Mouse (Mus musculus) embryonic fibroblast, embryonic 13.5 days (primary cell): ENCODE measurements around the gene Cdkl3. TPM values are rescaled to one million over a fixed set of nuclear protein-coding genes. Genes with fewer than 3 reads are reported as not detected.

Experiments
- H3K27ac ChIP-seq: 2 replicates; pipeline ENCODE4 v1.5.1; 2012; ENCODE audit warnings: low read length, control low read depth, inconsistent platforms; ENCODE audit not compliant: insufficient read depth
- H3K4me1 ChIP-seq: 2 replicates; pipeline ENCODE4 v1.6.1; 2011; ENCODE audit warnings: low read length; ENCODE audit not compliant: control insufficient read depth, insufficient read depth
- H3K4me3 ChIP-seq: 2 replicates; pipeline ENCODE4 v1.5.1; 2011; ENCODE audit warnings: mild to moderate bottlenecking, control low read depth, low read length; ENCODE audit not compliant: insufficient read depth
- CTCF ChIP-seq: IDR thresholded peaks from 2 replicates; pipeline ENCODE4 v1.5.1; 2011; ENCODE audit warnings: mild to moderate bottlenecking, control low read depth, low read length, moderate library complexity, borderline replicate concordance; ENCODE audit not compliant: insufficient read depth
- POLR2A ChIP-seq: IDR thresholded peaks from 2 replicates; pipeline ENCODE4 v1.6.1; 2011; ENCODE audit warnings: low read depth, mild to moderate bottlenecking, control low read depth, low read length, moderate library complexity
- polyA plus RNA-seq: library from polyadenylated mRNA; stranded (reverse); fragments of >200 nt; gene quantifications from 2 replicates; pipeline ENCODE4 v1.2.4, GENCODE M21; 2011; ENCODE audit warnings: low read depth; ENCODE audit not compliant: missing spikeins, insufficient read length

The Cdkl3 gene
- polyA plus RNA-seq, 1 experiment: 11.7 TPM

DNA sequence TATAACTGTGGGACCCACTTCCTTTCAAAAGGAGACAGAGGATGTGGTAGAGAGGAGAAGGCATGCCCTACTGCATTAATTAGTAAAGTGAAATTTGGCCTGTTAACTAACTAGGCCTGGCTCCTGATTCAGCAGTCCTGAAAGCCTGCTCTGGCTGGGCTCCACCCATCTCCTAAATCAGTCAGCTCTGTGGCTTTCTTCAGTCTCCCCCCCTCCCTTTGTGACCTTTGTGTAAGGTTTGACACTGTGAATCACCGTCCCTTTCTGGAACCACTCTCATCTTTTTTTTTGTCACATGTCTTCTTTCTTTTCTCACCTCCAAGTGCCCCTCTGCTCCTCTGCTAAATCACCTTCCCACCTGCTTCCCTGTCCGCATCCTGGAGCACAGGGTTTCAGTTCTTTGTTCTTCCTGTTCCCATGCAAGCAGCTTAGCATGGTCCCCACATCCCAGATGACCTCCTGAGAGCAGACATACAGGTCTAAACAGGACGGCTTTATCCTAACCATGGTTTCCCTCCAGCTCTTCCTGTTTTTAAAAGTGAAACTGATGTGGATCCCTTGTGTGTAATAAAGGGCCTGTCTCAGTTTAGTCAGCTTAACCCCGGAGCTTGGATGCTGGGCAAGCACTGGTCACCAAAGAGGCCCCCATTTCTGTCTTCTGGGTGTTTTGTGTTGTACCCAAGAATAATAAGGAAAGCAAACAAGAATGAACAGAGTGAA lies 42.6 kb downstream of the Cdkl3 start:
- Histone ChIP-seq H3K4me1 (0 out of 2 replicates have a peak, but pooled peaks cover 5% of the 10 kb centered on the region), H3K27ac (no peak overlapping the region), H3K4me3 (no peak overlapping the region)
- no peak for TF ChIP-seq CTCF
- no peak for TF ChIP-seq POLR2A

DNA sequence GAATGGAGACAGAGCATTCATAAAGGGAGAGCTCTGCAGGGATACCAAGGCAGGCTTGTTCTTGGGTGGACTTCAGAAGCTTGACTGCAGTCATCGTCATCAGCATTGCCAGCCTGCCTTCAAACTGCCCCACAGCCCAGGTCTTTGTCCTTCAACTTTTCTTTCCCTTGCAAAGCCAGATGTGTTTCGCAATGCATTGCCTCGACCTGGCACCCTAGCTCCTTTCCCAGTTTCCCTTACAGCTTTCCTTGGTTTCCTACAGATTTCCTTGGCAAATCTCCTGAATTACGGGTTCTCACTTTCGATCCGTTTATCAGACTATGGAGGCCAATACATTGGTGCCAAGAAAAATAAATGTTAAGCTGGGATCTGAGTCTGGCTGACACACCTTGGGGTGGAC lies 49.4 kb downstream of the Cdkl3 start:
- Histone ChIP-seq H3K27ac (no peak overlapping the region), H3K4me1 (no peaks in the 10 kb centered on the region), H3K4me3 (no peak overlapping the region)
- TF ChIP-seq POLR2A (no peak), CTCF (no peak)

DNA sequence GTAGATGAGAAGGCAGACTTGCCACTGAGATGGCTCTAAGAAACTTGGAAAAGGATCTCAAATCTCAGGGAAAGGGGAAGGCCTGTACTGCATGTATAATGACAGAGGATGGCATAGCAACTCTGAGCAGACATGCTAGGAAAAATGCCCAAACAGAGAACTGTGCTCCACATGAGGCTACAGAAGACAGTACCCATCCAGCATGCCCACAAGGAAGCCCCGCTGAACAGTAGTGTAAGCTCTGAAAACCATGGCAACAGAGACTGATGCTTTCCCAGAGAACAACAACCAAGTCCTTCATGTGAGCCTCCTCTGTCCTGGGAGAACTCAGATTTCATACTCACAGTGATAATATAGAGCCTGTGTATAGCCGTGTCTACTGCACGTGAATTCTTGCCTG lies 50.7 kb downstream of the Cdkl3 start:
- TF ChIP-seq POLR2A (no peak), CTCF (no peak)
- no peaks in the 10 kb centered on the region for H3K4me1 ChIP-seq
- no peak overlapping the region for H3K27ac ChIP-seq
- no peak overlapping the region for H3K4me3 ChIP-seq

DNA sequence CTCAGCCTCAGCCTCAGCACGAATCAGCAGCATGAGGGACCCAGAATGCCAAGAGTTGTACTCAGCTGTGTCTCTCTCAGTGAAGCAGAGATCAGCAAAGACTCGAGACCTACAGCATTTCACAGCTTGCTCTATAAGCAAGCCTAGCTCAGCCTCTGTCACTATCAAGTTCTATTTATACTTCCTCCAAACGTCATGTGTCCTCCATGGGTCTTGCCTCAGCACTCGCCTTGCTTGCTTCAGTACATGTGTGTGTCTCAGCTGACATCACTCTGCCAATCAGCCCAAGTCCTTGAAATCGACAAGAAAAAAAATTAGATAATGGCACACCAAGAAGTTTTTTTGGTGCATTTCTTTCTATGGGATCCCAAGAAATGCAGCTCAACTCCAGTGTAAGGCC lies 52.2 kb downstream of the Cdkl3 start:
- Histone ChIP-seq H3K27ac (no peak overlapping the region), H3K4me3 (no peak overlapping the region), H3K4me1 (no peaks in the 10 kb centered on the region)
- TF ChIP-seq CTCF: no peak
- TF ChIP-seq POLR2A: no peak

DNA sequence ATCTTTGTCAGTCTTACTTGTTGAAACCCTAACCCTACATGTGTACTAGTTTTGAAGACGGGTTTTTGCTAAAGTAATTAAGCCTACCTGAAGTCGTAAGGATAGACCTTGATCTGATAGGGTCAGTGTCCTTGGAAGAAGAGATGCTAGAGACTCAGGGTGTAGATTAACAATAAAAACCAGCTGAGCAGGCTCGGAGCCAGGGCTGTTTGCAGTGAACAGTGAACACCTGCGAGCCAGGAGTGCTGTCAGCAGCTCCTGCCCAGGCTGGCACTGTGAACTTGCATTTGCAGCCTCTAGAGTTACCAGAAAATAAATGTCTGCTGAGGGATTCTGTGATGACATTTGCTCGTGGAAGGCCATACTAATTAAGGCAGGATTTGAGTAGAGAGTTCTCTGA lies 55.0 kb downstream of the Cdkl3 start:
- no peak overlapping the region for H3K4me3 ChIP-seq
- no peak for TF ChIP-seq POLR2A
- no peak for TF ChIP-seq CTCF
- no peak overlapping the region for H3K27ac ChIP-seq
- H3K4me1 ChIP-seq: no peaks in the 10 kb centered on the region

DNA sequence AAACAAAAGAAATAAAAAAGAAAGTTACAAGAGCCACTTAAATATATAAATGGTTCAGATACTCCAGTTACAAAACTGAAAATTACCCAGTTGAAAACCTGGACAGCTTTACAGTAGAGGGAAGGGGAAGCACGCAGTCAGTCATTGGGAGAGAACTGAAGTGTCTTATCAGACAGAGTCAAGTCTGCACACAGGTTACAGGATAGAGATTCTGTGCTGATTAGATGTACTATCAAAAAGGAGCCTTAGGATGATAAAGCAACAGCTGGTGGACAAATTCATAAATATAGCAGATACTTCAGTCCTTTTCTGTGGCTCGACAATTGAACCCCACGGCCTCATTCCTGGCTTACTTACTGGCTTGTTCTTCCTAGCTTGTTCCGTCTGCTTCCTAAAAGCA lies 56.3 kb downstream of the Cdkl3 start:
- H3K27ac ChIP-seq: no peak overlapping the region
- H3K4me3 ChIP-seq: no peak overlapping the region
- no peaks in the 10 kb centered on the region for H3K4me1 ChIP-seq
- TF ChIP-seq CTCF (no peak), POLR2A (no peak)

DNA sequence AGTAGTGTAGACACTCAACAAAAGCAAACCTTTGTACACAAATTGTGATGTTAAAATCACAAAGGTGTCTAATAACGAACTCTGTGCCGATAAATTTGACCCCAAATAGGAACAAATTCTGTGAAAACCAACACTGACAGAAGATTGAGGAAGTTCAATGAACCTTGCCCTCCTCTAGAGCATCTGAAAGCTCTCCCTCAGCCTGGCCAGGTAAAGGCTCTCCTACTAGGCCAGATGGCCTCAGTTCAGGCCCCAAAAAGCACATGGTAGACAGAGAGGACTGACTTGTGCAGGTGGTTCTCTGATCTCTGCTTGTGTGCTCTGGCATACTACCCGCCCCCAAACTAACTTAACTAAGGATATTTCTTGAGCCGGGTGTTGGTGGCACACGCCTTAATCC lies 58.4 kb downstream of the Cdkl3 start:
- no peak for TF ChIP-seq CTCF
- no peak for TF ChIP-seq POLR2A
- H3K4me1 ChIP-seq: no peaks in the 10 kb centered on the region
- no peak overlapping the region for H3K27ac ChIP-seq
- H3K4me3 ChIP-seq: no peak overlapping the region

DNA sequence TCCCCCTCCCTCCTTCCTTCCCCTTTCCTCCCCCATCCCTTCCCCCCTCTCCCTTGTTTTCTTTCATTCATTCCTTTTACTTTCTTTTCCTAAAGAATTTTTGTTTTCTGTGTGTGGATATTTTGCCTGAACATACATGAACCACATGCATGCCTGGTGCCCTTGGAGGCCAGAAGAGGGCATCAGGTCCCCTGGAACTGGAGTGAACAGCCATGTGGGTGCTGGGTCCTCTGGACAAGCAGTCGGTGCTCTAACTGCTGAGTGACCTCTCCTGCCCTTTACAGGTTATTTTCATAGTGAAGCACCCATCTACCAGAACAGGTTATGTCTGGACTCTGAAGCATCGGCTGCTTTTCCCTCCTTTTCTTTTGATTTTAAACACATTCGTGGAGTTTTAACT lies 60.4 kb downstream of the Cdkl3 start:
- TF ChIP-seq CTCF (peak; percentile 57; the same call in 1 of the 2 replicates), POLR2A (no peak)
- H3K4me1 ChIP-seq: no peaks in the 10 kb centered on the region
- no peak overlapping the region for H3K27ac ChIP-seq
- H3K4me3 ChIP-seq: no peak overlapping the region

DNA sequence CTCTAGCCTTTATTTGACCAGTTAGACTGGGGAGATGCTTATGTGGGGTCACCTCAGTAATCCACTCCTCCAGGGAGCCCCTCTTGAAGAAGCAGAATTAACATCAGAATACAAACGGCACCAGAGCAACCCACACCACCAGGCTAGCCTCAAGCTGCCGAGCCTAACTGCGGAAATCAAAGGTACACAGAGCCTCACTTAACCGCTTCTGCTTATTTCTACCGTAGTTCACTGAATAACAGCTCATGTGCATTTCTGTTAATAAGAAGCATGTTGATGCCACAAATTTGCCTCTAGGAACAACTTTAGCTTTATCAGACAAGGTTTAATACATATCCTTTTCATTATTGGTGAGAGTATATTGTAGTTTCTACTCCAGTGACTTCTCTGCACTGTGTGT lies 61.8 kb downstream of the Cdkl3 start:
- Histone ChIP-seq H3K27ac (no peak overlapping the region), H3K4me3 (no peak overlapping the region), H3K4me1 (no peaks in the 10 kb centered on the region)
- TF ChIP-seq CTCF (no peak), POLR2A (no peak)

DNA sequence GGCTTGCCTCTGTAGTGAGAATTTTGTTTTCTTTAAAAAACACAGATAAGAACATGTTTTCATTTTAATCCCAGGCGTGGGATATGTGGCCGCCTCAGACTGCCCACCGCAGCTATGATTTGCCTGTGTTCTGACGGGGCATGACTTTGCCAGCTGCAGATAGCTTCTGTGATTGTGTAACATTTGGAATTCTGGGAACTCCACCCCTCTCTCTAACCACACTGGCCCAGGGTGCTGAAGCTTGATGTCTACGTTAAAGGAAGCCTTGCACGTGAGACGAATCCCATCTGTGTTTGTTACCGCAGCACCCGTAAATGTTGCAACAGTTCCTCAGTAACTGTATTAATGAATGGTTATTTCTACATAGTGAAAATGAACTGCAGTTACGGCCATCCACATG lies 67.7 kb downstream of the Cdkl3 start:
- Histone ChIP-seq H3K4me1 (no peaks in the 10 kb centered on the region), H3K27ac (no peak overlapping the region), H3K4me3 (no peak overlapping the region)
- TF ChIP-seq POLR2A: no peak

DNA sequence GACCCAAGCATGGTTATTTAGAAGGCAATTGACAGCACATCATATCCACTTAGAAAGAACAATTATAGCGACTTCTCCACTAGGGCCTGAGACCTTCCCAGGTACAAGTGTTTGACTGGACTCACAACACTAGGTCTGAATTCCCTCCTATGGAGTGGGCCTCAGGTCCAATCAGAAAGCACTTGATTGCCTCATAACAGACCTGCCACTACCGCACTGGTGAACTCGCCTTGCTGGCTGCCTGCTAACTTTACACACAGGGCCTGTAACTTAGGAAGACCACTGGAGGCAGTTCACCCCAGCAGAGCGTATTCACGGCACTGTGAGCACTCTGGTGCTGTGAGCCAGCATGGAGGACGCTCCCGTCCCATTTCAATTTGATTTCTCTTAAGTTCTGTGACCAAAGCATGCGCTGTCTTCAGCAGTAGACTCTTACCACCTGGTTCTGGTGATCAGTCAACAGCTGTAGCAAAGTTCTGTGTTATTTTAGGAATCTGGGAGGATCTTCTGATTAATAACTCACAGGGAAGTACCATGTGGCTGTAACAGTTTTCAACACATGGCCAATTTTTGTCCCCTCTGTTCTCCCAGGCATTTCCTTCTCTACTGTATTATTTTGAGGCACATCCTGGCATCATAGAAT lies 69.6 kb downstream of the Cdkl3 start:
- H3K4me3 ChIP-seq: no peak overlapping the region
- 0 out of 2 replicates have a peak, but pooled peaks cover 6% of the 10 kb centered on the region for H3K4me1 ChIP-seq
- no peak for TF ChIP-seq POLR2A
- no peak for TF ChIP-seq CTCF
- H3K27ac ChIP-seq: no peak overlapping the region
